ENCODE assay signal across 8 mouse cellular contexts in genomic region chr7:114719381-114720131, GRCm38 (mm10). TPM values are rescaled to one million over a fixed set of nuclear protein-coding genes. Genes with fewer than 3 reads are reported as not detected.
A peak's percentile ranks its signal among the peaks of the same experiment; 100 is the strongest.
DNase-seq lines count a peak whose midpoint lies in the region; ATAC-seq lines count a peak whose summit lies in the region.

No protein-coding gene starts in this region.

- H3K27ac ChIP-seq in embryonic facial prominence, embryonic 12.5 days = no peak overlapping the region
- H3K27ac ChIP-seq in hindbrain, embryonic 11.5 days (ENCODE audit: low read depth, low read length) = no peak overlapping the region
- no peak overlapping the region for H3K27ac ChIP-seq in limb, embryonic 12.5 days
- H3K27ac ChIP-seq in midbrain, embryonic 16.5 days (ENCODE audit: low read length) = no peak overlapping the region

- peaks cover 17% of the 10 kb centered on the region; the same call in 1 of the 2 replicates for H3K4me1 ChIP-seq in embryonic facial prominence, embryonic 12.5 days
- H3K4me1 ChIP-seq in hindbrain, embryonic 11.5 days (replicated peaks; ENCODE audit: control insufficient read depth, insufficient read depth, low read length) = no peaks in the 10 kb centered on the region
- H3K4me1 ChIP-seq in limb, embryonic 12.5 days (replicated peaks) = peaks cover 25% of the 10 kb centered on the region
- H3K4me1 ChIP-seq in midbrain, embryonic 16.5 days (ENCODE audit: control insufficient read depth, insufficient read depth, low read length) = peaks cover 13% of the 10 kb centered on the region

- peak overlapping the region; percentile 17; the same call in 1 of the 2 replicates for H3K4me3 ChIP-seq in embryonic facial prominence, embryonic 12.5 days
- H3K4me3 ChIP-seq in hindbrain, embryonic 11.5 days (ENCODE audit: low read depth, low read length) = no peak overlapping the region
- peak overlapping the region; percentile 10; the same call in 1 of the 2 replicates for H3K4me3 ChIP-seq in limb, embryonic 12.5 days (replicated peaks)
- H3K4me3 ChIP-seq in midbrain, embryonic 16.5 days (ENCODE audit: low read depth, low read length) = peak overlapping the region; percentile 1; the same call in 1 of the 2 replicates

- DNase-seq in adrenal gland, adult (ENCODE audit: inconsistent age in 2 of 2, low spot score in 1 of 2) = peak; percentile 52 to 84
- DNase-seq in adrenal gland, postnatal 4 days (ENCODE audit: low spot score in 2 of 2) = no peak
- DNase-seq in WW6 (ENCODE audit: low read depth, low spot score) = peak; percentile 22
- peak; percentile 59 for DNase-seq in hindbrain, embryonic 11.5 days (ENCODE audit: low spot score)
- peak; percentile 45 to 54 for DNase-seq in urinary bladder, postnatal 36 days (ENCODE audit: low spot score in 2 of 2)

- no peaks in the 10 kb centered on the region for H3K9me3 ChIP-seq in embryonic facial prominence, embryonic 12.5 days
- no peaks in the 10 kb centered on the region for H3K9me3 ChIP-seq in hindbrain, embryonic 11.5 days (ENCODE audit: control insufficient read depth, low read length)
- no peaks in the 10 kb centered on the region for H3K9me3 ChIP-seq in limb, embryonic 12.5 days
- H3K9me3 ChIP-seq in midbrain, embryonic 16.5 days (replicated peaks; ENCODE audit: control insufficient read depth, low read length, poor library complexity, severe bottlenecking) = no peaks in the 10 kb centered on the region

- peak overlapping the region; percentile 42 for H3K4me2 ChIP-seq in embryonic facial prominence, embryonic 12.5 days (replicated peaks)
- peak overlapping the region; percentile 6; the same call in 1 of the 2 replicates for H3K4me2 ChIP-seq in hindbrain, embryonic 11.5 days (replicated peaks; ENCODE audit: low read depth, low read length)
- peak overlapping the region; percentile 44 for H3K4me2 ChIP-seq in limb, embryonic 12.5 days
- H3K4me2 ChIP-seq in midbrain, embryonic 16.5 days (ENCODE audit: low read length) = peak overlapping the region; percentile 37

- WGBS in embryonic facial prominence, embryonic 12.5 days = 4% methylated on average over 17 of the region's 17 CpGs
- WGBS in hindbrain, embryonic 11.5 days = 5% methylated on average over 17 of the region's 17 CpGs
- WGBS in limb, embryonic 12.5 days = 5% methylated on average over 17 of the region's 17 CpGs
- WGBS in midbrain, embryonic 16.5 days = 3% methylated on average over 17 of the region's 17 CpGs

- no peak overlapping the region for H3K9ac ChIP-seq in embryonic facial prominence, embryonic 12.5 days
- no peak overlapping the region for H3K9ac ChIP-seq in hindbrain, embryonic 11.5 days (ENCODE audit: low read depth, low read length)
- 0 out of 2 replicates have a peak overlapping the region, but pooled peaks have one; percentile 1 for H3K9ac ChIP-seq in limb, embryonic 12.5 days (replicated peaks)
- no peak overlapping the region for H3K9ac ChIP-seq in midbrain, embryonic 16.5 days (ENCODE audit: low read depth, low read length)

- peaks cover 50% of the 10 kb centered on the region for H3K27me3 ChIP-seq in embryonic facial prominence, embryonic 12.5 days
- peaks cover 27% of the 10 kb centered on the region for H3K27me3 ChIP-seq in hindbrain, embryonic 11.5 days (ENCODE audit: control insufficient read depth, insufficient read depth, low read length)
- peaks cover 57% of the 10 kb centered on the region for H3K27me3 ChIP-seq in limb, embryonic 12.5 days
- H3K27me3 ChIP-seq in midbrain, embryonic 16.5 days (ENCODE audit: control insufficient read depth, insufficient read depth, low read depth, low read length) = peaks cover 24% of the 10 kb centered on the region

- ATAC-seq in embryonic facial prominence, embryonic 12.5 days (ENCODE audit: insufficient number of reproducible peaks, insufficient read depth, low FRiP score, low TSS enrichment) = no peak; the same call in 1 of the 2 replicates
- ATAC-seq in hindbrain, embryonic 11.5 days (ENCODE audit: low FRiP score) = no peak
- ATAC-seq in limb, embryonic 12.5 days (ENCODE audit: insufficient number of reproducible peaks, insufficient read depth, low FRiP score, low TSS enrichment, low read depth) = peak; percentile 59; the same call in 1 of the 2 replicates
- ATAC-seq in midbrain, embryonic 16.5 days = no peak

- no peaks in the 10 kb centered on the region for H3K36me3 ChIP-seq in embryonic facial prominence, embryonic 12.5 days
- no peaks in the 10 kb centered on the region for H3K36me3 ChIP-seq in hindbrain, embryonic 11.5 days (ENCODE audit: control insufficient read depth, insufficient read depth, low read length)
- no peaks in the 10 kb centered on the region for H3K36me3 ChIP-seq in limb, embryonic 12.5 days
- H3K36me3 ChIP-seq in midbrain, embryonic 16.5 days (ENCODE audit: control insufficient read depth, insufficient read depth, low read length) = no peaks in the 10 kb centered on the region

RNA-seq across cellular contexts. Expression of gene Calcb, which starts 1.1 kb away (rescaled TPM):
- not detected for total RNA-seq in adrenal gland, postnatal 4 days (2021)
- 0.24 and 0.28 TPM in 2 replicates for polyA plus RNA-seq in embryonic facial prominence, embryonic 12.5 days (2016; fragmentation: Nextera tagmentation; extraction: Ambion mirVana)
- polyA plus RNA-seq in hindbrain, embryonic 11.5 days (2014; fragmentation: Nextera tagmentation; extraction: Ambion mirVana) = not detected in 2 replicates
- polyA plus RNA-seq in limb, embryonic 12.5 days (2016; fragmentation: Nextera tagmentation; extraction: Ambion mirVana) = not detected in 2 replicates
- polyA plus RNA-seq in midbrain, embryonic 16.5 days (2015; fragmentation: Nextera tagmentation; extraction: Ambion mirVana) = 0.39 TPM in 1 of 2 replicates, not detected in the other

RNA-seq across cellular contexts. Expression of gene Insc, which starts 23.9 kb away (rescaled TPM):
- total RNA-seq in adrenal gland, postnatal 4 days (2021) = 1 to 10 TPM; 2.8 to 7.3 TPM
- polyA plus RNA-seq in embryonic facial prominence, embryonic 12.5 days (2016; fragmentation: Nextera tagmentation; extraction: Ambion mirVana) = 5.7 and 7.0 TPM in 2 replicates
- 7.5 and 10.9 TPM in 2 replicates for polyA plus RNA-seq in hindbrain, embryonic 11.5 days (2014; fragmentation: Nextera tagmentation; extraction: Ambion mirVana)
- 0.93 and 1.1 TPM in 2 replicates for polyA plus RNA-seq in limb, embryonic 12.5 days (2016; fragmentation: Nextera tagmentation; extraction: Ambion mirVana)
- 1.3 and 1.7 TPM in 2 replicates for polyA plus RNA-seq in midbrain, embryonic 16.5 days (2015; fragmentation: Nextera tagmentation; extraction: Ambion mirVana)

Comparison
In these comparisons a context has a peak if more than half of its experiments do, and no peak if none do; other contexts are left out.
1. DNase-seq: peak in adrenal gland, adult (2 of 2), WW6 (single experiment), hindbrain, embryonic 11.5 days (single experiment) and urinary bladder, postnatal 36 days (2 of 2); none in adrenal gland, postnatal 4 days (0 of 2).
2. Peak in every context shown above with its lines, with median percentiles within 50 percentile points of each other: H3K4me2 ChIP-seq.